Mouse (Mus musculus) myocyte (in vitro differentiated cells): ENCODE data around the gene Exosc2.

Source experiments
- CEBPB ChIP-seq: IDR thresholded peaks from 2 replicates; pipeline ENCODE4 v1.6.1; 2011; ENCODE audit warnings: mild to moderate bottlenecking, moderate library complexity; ENCODE audit not compliant: poor library complexity, insufficient read depth, severe bottlenecking
- MYOG ChIP-seq, 3 experiments: IDR thresholded peaks; one replicate each; pipeline ENCODE4 v1.6.1; 2011; ENCODE audit warnings: control low read depth in 2 of 3, low read depth in 2 of 3, mild to moderate bottlenecking in 2 of 3; ENCODE audit not compliant: insufficient read length in 2 of 3, control insufficient read depth in 1 of 3, insufficient read depth in 1 of 3
- POLR2A ChIP-seq: IDR thresholded peaks from one replicate; pipeline ENCODE4 v1.6.1; 2011; ENCODE audit warnings: low read depth, mild to moderate bottlenecking, control low read depth, moderate library complexity; ENCODE audit not compliant: insufficient read length
- POLR2AphosphoS2 ChIP-seq: IDR thresholded peaks from one replicate; pipeline ENCODE4 v1.6.1; 2011; ENCODE audit warnings: low read depth, control low read depth; ENCODE audit not compliant: insufficient read length
- TCF12 ChIP-seq: IDR thresholded peaks from one replicate; pipeline ENCODE4 v1.6.1; 2011; ENCODE audit warnings: mild to moderate bottlenecking, control low read depth; ENCODE audit not compliant: poor library complexity, insufficient read depth, severe bottlenecking
- TCF3 ChIP-seq: IDR thresholded peaks from one replicate; pipeline ENCODE4 v1.6.1; 2011; ENCODE audit warnings: low read depth, control low read depth; ENCODE audit not compliant: insufficient read length
- USF1 ChIP-seq: IDR thresholded peaks from one replicate; pipeline ENCODE4 v1.6.1; 2011; ENCODE audit warnings: low read depth, mild to moderate bottlenecking, control low read depth, moderate library complexity

DNA sequence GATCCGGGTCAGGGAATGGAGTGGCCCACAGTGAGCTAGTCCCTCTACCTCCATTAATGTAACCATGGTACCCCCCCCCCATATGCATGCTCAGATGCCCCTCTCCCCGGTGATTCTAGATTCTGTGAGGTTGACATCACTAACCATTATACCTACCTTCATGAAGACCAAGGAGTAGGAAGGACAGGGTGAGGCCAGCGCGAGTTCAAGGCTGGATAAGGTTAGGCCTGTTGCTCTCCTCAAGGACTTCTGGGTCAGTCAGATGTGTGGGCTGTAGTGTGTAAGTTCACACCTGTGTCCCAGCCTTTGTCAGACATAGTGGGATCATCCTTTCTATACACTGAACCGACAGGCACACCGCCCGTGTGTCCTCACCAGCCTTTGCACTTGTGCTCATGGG, 14.1 kb upstream of the Exosc2 start:
- TF ChIP-seq TCF12 (no peak), CEBPB (no peak), POLR2A (no peak), MYOG (IDR thresholded peaks at IDR 0.05; ENCODE audit: control insufficient read depth in 1 of 3, insufficient read depth in 1 of 3, insufficient read length in 2 of 3, low read depth in 2 of 3) (no peak), USF1 (no peak), TCF3 (no peak), POLR2AphosphoS2 (no peak)
